Mouse (Mus musculus): ENCODE results near the gene Acsl4. TPM values are rescaled to one million over a fixed set of nuclear protein-coding genes. Genes with fewer than 3 reads are reported as not detected.

Gene Acsl4
- total and polyA plus RNA-seq, 3 experiments = 6.1 to 176 (median 110) TPM

DNA sequence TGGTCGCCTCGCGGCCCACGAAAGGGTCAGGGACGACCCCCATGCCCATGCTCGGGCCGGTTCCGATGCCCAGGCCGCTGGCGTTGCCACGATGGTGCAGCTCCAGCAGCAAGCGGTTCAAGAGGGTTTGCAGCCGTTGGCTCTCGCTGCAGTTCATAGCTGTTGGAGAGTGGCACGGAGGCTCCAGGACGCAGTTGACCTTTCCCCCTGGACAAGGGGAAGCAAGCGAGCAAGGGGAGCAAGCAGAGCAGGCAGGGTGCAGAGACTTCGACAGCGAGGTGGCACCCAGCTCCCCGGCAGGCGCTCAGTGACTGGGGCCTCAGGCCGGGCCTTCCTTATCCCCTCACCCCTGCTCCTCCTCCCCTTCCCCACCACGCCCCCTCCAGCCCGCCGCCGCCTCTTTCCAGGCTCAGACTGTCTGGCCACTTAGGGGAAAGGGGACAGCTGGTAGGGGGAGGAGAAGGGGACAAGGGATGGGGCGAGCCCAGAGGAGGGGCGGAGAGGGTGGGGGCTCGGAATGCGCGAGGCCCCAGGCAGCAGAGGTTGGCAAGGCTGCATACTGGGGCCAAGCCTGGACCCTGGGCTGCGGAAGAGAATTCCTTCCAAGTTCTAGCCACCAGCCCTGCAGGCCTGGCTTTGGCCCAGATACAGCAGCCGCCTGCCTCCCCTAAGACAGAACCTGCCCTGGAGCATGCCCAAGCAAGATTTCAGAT is 84.3 kb downstream of the Acsl4 start, which contains the start of gene Kcne1l:
Gene Kcne1l, minus strand, starts transcription at position 426 of the 713 bp plus-strand sequence.
- H3K4me1 ChIP-seq (ENCODE audit: insufficient read depth, low read depth, low read length) = no peaks in the 10 kb centered on the region
- ATAC-seq (ENCODE audit: extremely low read depth, insufficient number of reproducible peaks, low FRiP score, poor library complexity, severe bottlenecking) (no peak), DNase-seq (ENCODE audit: low spot score) (no peak)
- no peak within 1 kb of the TSS for H3K4me3 ChIP-seq (ENCODE audit: low read depth, low read length)
- H3K27me3 ChIP-seq (ENCODE audit: insufficient read depth, low read length) = peaks cover 11% of the 10 kb centered on the region; the same call in 1 of the 2 replicates
- H3K9me3 ChIP-seq (replicated peaks) = no peaks in the 10 kb centered on the region
- no peak for TF ChIP-seq CTCF (IDR thresholded peaks at IDR 0.05; ENCODE audit: low read depth, low read length)
- TF ChIP-seq TAL1 (conservative IDR thresholded peaks at IDR 0.05; ENCODE audit: low read depth, low read length) = no peak
- no peak for TF ChIP-seq POLR2AphosphoS5 (IDR thresholded peaks at IDR 0.05; ENCODE audit: insufficient replicate concordance, low read depth, low read length)
- no peak for TF ChIP-seq GATA1 (IDR thresholded peaks at IDR 0.05; ENCODE audit: borderline replicate concordance, low read length)
- H3K36me3 ChIP-seq (replicated peaks) = no peaks in the 10 kb centered on the region

DNA sequence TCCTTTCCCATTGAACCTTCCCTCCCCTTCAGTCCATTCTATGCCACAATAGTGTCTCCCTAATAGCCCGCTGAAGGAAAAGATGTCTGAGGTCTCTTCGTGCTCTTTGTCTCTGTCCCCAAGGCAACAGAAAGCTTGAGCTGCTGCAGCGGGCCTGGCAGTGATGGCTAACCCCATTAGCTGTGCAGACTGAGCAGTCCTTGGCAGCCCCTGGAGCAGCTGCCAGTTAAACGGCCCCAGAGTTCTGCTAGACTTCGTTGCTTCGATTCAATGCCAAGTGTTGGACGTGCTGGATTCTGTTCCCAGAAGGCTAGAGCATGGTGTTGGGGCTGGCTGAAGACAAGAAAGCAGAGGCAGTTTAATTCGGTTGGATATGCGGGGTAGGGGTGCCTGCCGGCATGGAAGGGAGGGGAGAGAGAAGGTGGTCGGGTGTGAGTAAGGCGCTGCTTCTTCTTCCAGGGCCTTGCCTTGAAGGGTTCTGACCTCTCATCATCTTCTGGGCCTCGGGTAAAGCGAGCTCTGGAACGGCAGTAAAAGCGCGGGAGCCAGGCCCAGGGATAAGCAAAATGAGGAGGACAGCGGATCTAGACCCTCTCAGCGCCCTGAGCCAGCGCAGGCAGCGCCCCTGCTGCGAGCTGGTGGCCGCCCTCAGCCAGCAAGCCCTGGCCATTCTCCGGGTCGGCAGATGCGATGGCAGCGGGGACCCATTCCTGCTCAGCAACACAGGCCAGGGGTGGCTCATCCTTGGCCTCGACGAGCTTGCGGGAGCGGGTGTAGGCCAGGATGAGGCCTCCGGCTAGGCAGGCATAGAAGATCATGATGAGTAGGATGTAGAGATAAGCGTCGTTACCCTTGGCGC is 85.1 kb downstream of the Acsl4 start:
- ATAC-seq (ENCODE audit: extremely low read depth, insufficient number of reproducible peaks, low FRiP score, poor library complexity, severe bottlenecking) (no peak), DNase-seq (ENCODE audit: low spot score) (no peak)
- no peaks in the 10 kb centered on the region for H3K4me1 ChIP-seq (ENCODE audit: insufficient read depth, low read depth, low read length)
- H3K27me3 ChIP-seq (ENCODE audit: insufficient read depth, low read length) = peaks cover 11% of the 10 kb centered on the region; the same call in 1 of the 2 replicates
- no peaks in the 10 kb centered on the region for H3K9me3 ChIP-seq (replicated peaks)
- no peak overlapping the region for H3K4me3 ChIP-seq (ENCODE audit: low read depth, low read length)
- TF ChIP-seq TAL1 (conservative IDR thresholded peaks at IDR 0.05; ENCODE audit: low read depth, low read length) (no peak), CTCF (IDR thresholded peaks at IDR 0.05; ENCODE audit: low read depth, low read length) (no peak), GATA1 (IDR thresholded peaks at IDR 0.05; ENCODE audit: borderline replicate concordance, low read length) (no peak), GATA2 (IDR thresholded peaks at IDR 0.05; ENCODE audit: borderline replicate concordance, low read depth, low read length) (no peak), POLR2AphosphoS5 (IDR thresholded peaks at IDR 0.05; ENCODE audit: insufficient replicate concordance, low read depth, low read length) (no peak)
- H3K36me3 ChIP-seq (replicated peaks) = no peaks in the 10 kb centered on the region

DNA sequence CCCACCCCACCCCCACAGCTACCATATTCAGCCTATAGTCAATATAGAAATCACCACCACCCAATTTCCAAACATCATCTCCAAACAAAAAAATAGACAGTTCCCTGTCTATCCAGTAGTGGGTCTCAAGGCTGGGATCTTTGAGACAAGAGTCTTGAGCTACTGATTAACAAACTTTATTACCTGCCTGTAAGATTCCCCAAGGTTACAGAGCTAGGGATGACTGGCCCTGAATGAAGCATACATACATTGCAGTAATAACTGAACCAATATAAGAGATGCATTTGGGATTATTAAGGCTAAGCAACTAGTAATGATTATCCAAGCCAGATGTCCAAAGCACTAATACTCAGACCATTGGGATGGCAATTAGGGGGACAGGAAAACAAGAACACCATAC is 85.7 kb downstream of the Acsl4 start:
- no peak for TF ChIP-seq POLR2AphosphoS5 (IDR thresholded peaks at IDR 0.05; ENCODE audit: insufficient replicate concordance, low read depth, low read length)
- TF ChIP-seq TAL1 (conservative IDR thresholded peaks at IDR 0.05; ENCODE audit: low read depth, low read length) = no peak
- no peak for TF ChIP-seq GATA1 (IDR thresholded peaks at IDR 0.05; ENCODE audit: borderline replicate concordance, low read length)
- TF ChIP-seq CTCF (IDR thresholded peaks at IDR 0.05; ENCODE audit: low read depth, low read length) = no peak
- no peak for TF ChIP-seq GATA2 (IDR thresholded peaks at IDR 0.05; ENCODE audit: borderline replicate concordance, low read depth, low read length)
- Histone ChIP-seq H3K4me3 (ENCODE audit: low read depth, low read length) (no peak overlapping the region), H3K4me1 (ENCODE audit: insufficient read depth, low read depth, low read length) (no peaks in the 10 kb centered on the region), H3K36me3 (replicated peaks) (no peaks in the 10 kb centered on the region), H3K27me3 (ENCODE audit: insufficient read depth, low read length) (peaks cover 11% of the 10 kb centered on the region; the same call in 1 of the 2 replicates), H3K9me3 (replicated peaks) (no peaks in the 10 kb centered on the region)
- DNase-seq (ENCODE audit: low spot score) = no peak
- ATAC-seq (ENCODE audit: extremely low read depth, insufficient number of reproducible peaks, low FRiP score, poor library complexity, severe bottlenecking) = no peak

DNA sequence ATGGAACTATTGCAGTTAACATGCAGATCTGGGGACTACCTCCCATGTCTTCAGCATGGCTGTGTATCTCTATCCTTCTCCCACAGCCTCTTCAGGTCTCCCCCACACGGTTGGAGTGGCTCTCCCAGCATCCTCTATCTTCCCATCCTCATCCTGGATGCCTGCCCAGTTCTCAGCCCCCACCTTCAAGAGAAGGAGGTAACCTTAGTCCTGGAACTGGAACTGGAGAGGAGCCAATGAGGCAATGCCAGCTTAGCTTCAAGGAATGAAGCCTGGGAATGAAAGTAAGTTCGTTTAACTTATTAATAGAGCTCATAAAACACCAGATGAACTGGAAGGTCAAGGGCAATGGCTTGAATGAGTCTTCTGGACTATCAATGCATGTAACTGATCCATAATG is 86.9 kb downstream of the Acsl4 start:
- Histone ChIP-seq H3K36me3 (replicated peaks) (no peaks in the 10 kb centered on the region), H3K27me3 (ENCODE audit: insufficient read depth, low read length) (peaks cover 11% of the 10 kb centered on the region; the same call in 1 of the 2 replicates), H3K9me3 (replicated peaks) (no peaks in the 10 kb centered on the region), H3K4me1 (ENCODE audit: insufficient read depth, low read depth, low read length) (no peaks in the 10 kb centered on the region), H3K4me3 (ENCODE audit: low read depth, low read length) (no peak overlapping the region)
- no peak for TF ChIP-seq GATA1 (IDR thresholded peaks at IDR 0.05; ENCODE audit: borderline replicate concordance, low read length)
- TF ChIP-seq CTCF (IDR thresholded peaks at IDR 0.05; ENCODE audit: low read depth, low read length) = no peak
- no peak for TF ChIP-seq TAL1 (conservative IDR thresholded peaks at IDR 0.05; ENCODE audit: low read depth, low read length)
- no peak for TF ChIP-seq GATA2 (IDR thresholded peaks at IDR 0.05; ENCODE audit: borderline replicate concordance, low read depth, low read length)
- TF ChIP-seq POLR2AphosphoS5 (IDR thresholded peaks at IDR 0.05; ENCODE audit: insufficient replicate concordance, low read depth, low read length) = no peak
- DNase-seq (ENCODE audit: low spot score) = no peak
- no peak for ATAC-seq (ENCODE audit: extremely low read depth, insufficient number of reproducible peaks, low FRiP score, poor library complexity, severe bottlenecking)

DNA sequence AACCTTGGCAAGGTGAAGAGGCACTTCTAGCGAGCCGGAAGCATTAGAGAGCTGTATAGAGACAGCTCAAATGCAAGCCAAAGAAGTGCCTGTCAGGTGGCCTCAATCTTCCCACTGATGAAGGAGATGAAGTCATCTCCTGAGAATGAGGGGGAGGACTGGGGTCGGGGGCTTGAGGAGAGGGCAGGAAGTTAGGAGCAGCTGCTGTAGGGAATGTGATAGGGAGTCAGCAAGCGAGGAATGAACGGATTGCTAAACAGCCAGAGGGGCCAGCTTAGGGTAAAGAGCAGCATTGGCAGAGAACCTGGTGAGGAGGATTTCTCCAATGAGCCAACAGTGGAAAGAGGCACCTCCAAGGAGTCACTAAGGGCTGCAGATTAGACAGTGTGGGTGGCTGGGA is 104.4 kb downstream of the Acsl4 start:
- no peak for DNase-seq (ENCODE audit: low spot score)
- Histone ChIP-seq H3K36me3 (replicated peaks) (no peaks in the 10 kb centered on the region), H3K9me3 (replicated peaks) (no peaks in the 10 kb centered on the region), H3K27me3 (ENCODE audit: insufficient read depth, low read length) (peaks cover 3% of the 10 kb centered on the region; the same call in 1 of the 2 replicates), H3K4me1 (ENCODE audit: insufficient read depth, low read depth, low read length) (peaks cover 4% of the 10 kb centered on the region), H3K4me3 (ENCODE audit: low read depth, low read length) (no peak overlapping the region)
- TF ChIP-seq GATA2 (IDR thresholded peaks at IDR 0.05; ENCODE audit: borderline replicate concordance, low read depth, low read length) (no peak), TAL1 (conservative IDR thresholded peaks at IDR 0.05; ENCODE audit: low read depth, low read length) (no peak), CTCF (IDR thresholded peaks at IDR 0.05; ENCODE audit: low read depth, low read length) (no peak), GATA1 (IDR thresholded peaks at IDR 0.05; ENCODE audit: borderline replicate concordance, low read length) (no peak), POLR2AphosphoS5 (IDR thresholded peaks at IDR 0.05; ENCODE audit: insufficient replicate concordance, low read depth, low read length) (no peak)
- no peak for ATAC-seq (ENCODE audit: extremely low read depth, insufficient number of reproducible peaks, low FRiP score, poor library complexity, severe bottlenecking)

DNA sequence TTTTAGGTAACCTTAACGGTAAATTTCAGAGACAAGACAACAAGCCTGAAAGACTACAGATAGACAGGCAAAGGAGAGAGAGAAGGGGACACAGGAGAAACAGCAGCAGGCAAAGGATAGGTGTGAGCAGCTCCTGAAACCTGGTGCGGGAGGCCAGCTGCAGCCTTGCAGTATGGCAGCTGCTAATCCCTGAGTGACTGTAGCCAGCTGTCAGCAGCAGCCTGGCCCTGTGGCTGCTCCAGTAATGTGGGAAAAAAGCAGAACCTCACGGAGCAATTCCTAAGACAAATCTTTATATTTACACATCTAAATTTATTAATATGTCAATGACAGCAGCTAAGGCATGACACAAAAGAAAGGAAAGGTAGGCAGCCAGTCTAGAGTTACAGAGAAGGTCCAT is 113.8 kb downstream of the Acsl4 start:
- H3K9me3 ChIP-seq (replicated peaks) = no peaks in the 10 kb centered on the region
- H3K36me3 ChIP-seq (replicated peaks) = no peaks in the 10 kb centered on the region
- H3K27me3 ChIP-seq (ENCODE audit: insufficient read depth, low read length) = peaks cover 4% of the 10 kb centered on the region; the same call in 1 of the 2 replicates
- no peak for DNase-seq (ENCODE audit: low spot score)
- no peak overlapping the region for H3K4me3 ChIP-seq (ENCODE audit: low read depth, low read length)
- TF ChIP-seq GATA2 (IDR thresholded peaks at IDR 0.05; ENCODE audit: borderline replicate concordance, low read depth, low read length) (no peak), TAL1 (conservative IDR thresholded peaks at IDR 0.05; ENCODE audit: low read depth, low read length) (no peak), GATA1 (IDR thresholded peaks at IDR 0.05; ENCODE audit: borderline replicate concordance, low read length) (no peak), POLR2AphosphoS5 (IDR thresholded peaks at IDR 0.05; ENCODE audit: insufficient replicate concordance, low read depth, low read length) (no peak), CTCF (IDR thresholded peaks at IDR 0.05; ENCODE audit: low read depth, low read length) (no peak)
- ATAC-seq (ENCODE audit: extremely low read depth, insufficient number of reproducible peaks, low FRiP score, poor library complexity, severe bottlenecking) = no peak
- no peaks in the 10 kb centered on the region for H3K4me1 ChIP-seq (ENCODE audit: insufficient read depth, low read depth, low read length)

Data from G1E (cell line).